Mouse (Mus musculus) lung, embryonic 14.5 days (tissue): ENCODE data around the gene Elp5. TPM values are rescaled to one million over a fixed set of nuclear protein-coding genes. Genes with fewer than 3 reads are reported as not detected.

Experiments used
- ATAC-seq: fragments of 200-750 bp; cut with Nextera tagmentation; 2 replicates; pipeline ENCODE4 v1.8.0; 2017; ENCODE audit warnings: mild to moderate bottlenecking, moderate TSS enrichment, moderate library complexity; ENCODE audit not compliant: insufficient read depth
- DNase-seq: peaks from one replicate; pipeline ENCODE4 v3.0.0-alpha.2; 2015
- H3K27ac ChIP-seq: fragments of 300-500 bp; sonication (generic); 2 replicates; pipeline ENCODE4 v1.5.1; 2014; ENCODE audit warnings: low read depth, mild to moderate bottlenecking, moderate library complexity
- H3K27me3 ChIP-seq: fragments of 300-500 bp; sonication (generic); 2 replicates; pipeline ENCODE4 v1.6.1; 2014; ENCODE audit warnings: low read length, control low read depth; ENCODE audit not compliant: insufficient read depth
- H3K36me3 ChIP-seq: fragments of 300-500 bp; sonication (generic); 2 replicates; pipeline ENCODE4 v1.6.1; 2014; ENCODE audit warnings: control low read depth; ENCODE audit not compliant: insufficient read depth
- H3K4me1 ChIP-seq: fragments of 300-500 bp; sonication (generic); 2 replicates; pipeline ENCODE4 v1.6.1; 2014; ENCODE audit warnings: antibody characterized with exemption, control low read depth; ENCODE audit not compliant: insufficient read depth
- H3K4me2 ChIP-seq: fragments of 300-500 bp; sonication (generic); 2 replicates; pipeline ENCODE4 v1.6.1; 2014; ENCODE audit warnings: mild to moderate bottlenecking
- H3K4me3 ChIP-seq: fragments of 300-500 bp; sonication (generic); 2 replicates; pipeline ENCODE4 v1.5.1; 2014; ENCODE audit warnings: low read depth, low read length
- H3K9ac ChIP-seq: fragments of 300-500 bp; sonication (generic); 2 replicates; pipeline ENCODE4 v1.6.1; 2014
- H3K9me3 ChIP-seq: fragments of 300-500 bp; sonication (generic); 2 replicates; pipeline ENCODE4 v1.6.1; 2016; ENCODE audit warnings: low read depth, low read length, control low read depth
- CTCF ChIP-seq: IDR thresholded peaks from 2 replicates; pipeline ENCODE4 v1.5.1; 2016; ENCODE audit warnings: antibody characterized with exemption, low read depth
- WGBS: fragments of 180-500 bp; shearing (Covaris S2); extraction: QIAGEN DNeasy Blood & Tissue Kit; methylation state at CpG from one replicate; pipeline ENCODE4 v1.1.7; 2014; 5-methylcytosine and 5-hydroxymethylcytosine counted together
- polyA plus RNA-seq: library from polyadenylated mRNA; unstranded; fragments of >200 nt; fragmentation: Nextera tagmentation; extraction: Ambion mirVana; gene quantifications from 2 replicates; pipeline ENCODE4 v1.2.1, GENCODE M21; 2014

Gene Elp5
- polyA plus RNA-seq, 1 experiment from 2014 or later = 113 TPM

DNA sequence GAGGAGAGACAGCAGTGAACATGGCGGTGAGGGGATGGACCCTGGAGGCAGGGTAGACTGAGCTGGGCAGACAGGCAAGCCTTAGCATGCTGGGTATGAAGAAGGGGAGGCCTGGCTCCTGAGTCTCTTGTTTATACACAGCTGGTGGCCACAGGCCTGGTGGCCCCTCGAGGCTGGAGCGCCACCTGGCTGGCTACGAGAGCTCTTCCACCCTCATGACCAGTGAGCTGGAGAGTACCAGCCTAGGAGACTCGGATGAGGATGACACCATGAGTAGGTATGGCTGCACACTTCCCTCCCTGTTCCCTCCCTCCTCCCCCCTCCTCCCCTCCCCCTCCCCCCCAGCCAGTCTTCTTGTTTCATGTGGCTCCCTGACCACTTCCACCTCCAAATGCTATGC lies 23.2 kb upstream of the Elp5 start:
- peak; percentile 54 for TF ChIP-seq CTCF
- no peak overlapping the region for H3K4me2 ChIP-seq
- DNase-seq (peak; percentile 34), ATAC-seq (no peak)
- peaks cover 14% of the 10 kb centered on the region for H3K4me1 ChIP-seq
- 60% methylated on average over 5 of the region's 5 CpGs for WGBS
- no peaks in the 10 kb centered on the region for H3K27me3 ChIP-seq
- H3K4me3 ChIP-seq = no peak overlapping the region
- no peak overlapping the region for H3K9ac ChIP-seq
- no peaks in the 10 kb centered on the region for H3K9me3 ChIP-seq
- H3K27ac ChIP-seq = no peak overlapping the region
- peaks cover 57% of the 10 kb centered on the region for H3K36me3 ChIP-seq

DNA sequence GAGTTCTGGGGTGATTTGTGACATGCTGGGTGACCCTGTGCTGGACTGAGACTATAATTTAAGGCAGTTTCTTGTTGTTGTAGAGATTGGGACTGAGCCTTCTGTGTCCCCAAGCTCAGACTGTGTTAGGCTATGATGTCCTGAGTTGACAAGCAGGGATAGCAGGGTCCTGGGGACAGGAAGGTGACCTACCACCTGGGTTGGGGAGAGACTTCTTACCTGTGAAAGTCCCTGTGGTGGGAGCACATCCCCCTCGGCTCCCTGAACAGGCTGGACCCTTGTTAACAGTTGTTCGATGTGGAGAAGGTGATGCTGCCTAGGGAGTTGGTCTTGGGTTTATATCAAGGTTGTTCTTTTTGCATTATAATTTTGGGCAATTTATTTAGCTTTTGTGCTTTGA lies 20.2 kb upstream of the Elp5 start:
- Histone ChIP-seq H3K27me3 (no peaks in the 10 kb centered on the region), H3K36me3 (peaks cover 52% of the 10 kb centered on the region), H3K4me2 (peak overlapping the region; percentile 76), H3K27ac (no peak overlapping the region), H3K9ac (peak overlapping the region; percentile 13; the same call in 1 of the 2 replicates), H3K4me3 (peak overlapping the region; percentile 67), H3K4me1 (peaks cover 17% of the 10 kb centered on the region), H3K9me3 (no peaks in the 10 kb centered on the region)
- no peak for TF ChIP-seq CTCF
- no peak for ATAC-seq
- DNase-seq = no peak
- 87% methylated on average over 2 of the region's 2 CpGs for WGBS

DNA sequence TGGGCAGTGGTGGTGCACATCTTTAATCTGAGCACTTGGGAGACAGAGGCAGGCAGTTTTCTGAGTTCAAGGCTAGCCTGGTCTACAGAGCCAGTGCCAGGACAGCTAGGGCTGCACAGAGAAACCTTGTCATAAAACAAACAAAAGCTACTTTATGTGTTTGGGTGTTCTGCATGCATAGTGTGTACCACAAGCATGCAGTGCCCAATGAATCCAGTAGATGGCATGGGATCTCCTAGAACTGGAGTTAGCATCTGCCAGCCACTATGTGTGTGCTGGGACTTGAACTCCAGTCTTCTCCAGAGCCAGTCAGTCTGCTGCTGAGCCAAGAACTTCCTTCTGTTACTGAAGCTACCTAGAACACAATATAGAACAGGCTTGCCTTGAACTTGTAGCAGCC lies 19.5 kb upstream of the Elp5 start:
- Histone ChIP-seq H3K27ac (no peak overlapping the region), H3K9me3 (no peaks in the 10 kb centered on the region), H3K4me1 (peaks cover 18% of the 10 kb centered on the region), H3K27me3 (no peaks in the 10 kb centered on the region), H3K36me3 (peaks cover 46% of the 10 kb centered on the region), H3K9ac (0 out of 2 replicates have a peak overlapping the region, but pooled peaks have one; percentile 67), H3K4me2 (peak overlapping the region; percentile 76), H3K4me3 (peak overlapping the region; percentile 67)
- peak; percentile 76 for DNase-seq
- peak; percentile 71 for TF ChIP-seq CTCF
- no peak for ATAC-seq

DNA sequence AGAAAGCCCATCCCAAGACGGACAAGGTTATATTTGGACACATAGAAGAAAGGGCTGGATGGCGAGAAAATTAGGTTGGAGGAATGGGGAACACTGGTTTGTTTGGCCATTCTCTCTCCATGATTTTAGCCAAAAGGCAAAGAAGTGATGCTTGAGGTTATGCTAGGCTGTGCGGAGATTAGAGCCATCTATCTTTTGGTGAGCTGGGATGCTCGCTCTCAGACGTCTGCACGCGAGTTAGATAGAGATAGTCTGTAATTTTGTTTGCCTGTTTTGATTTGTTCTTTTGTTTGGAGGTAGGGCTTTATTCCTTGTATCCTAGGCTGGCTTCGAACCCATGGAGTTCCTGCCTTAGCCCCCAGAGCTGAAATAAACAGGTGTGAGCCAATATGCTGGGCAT lies 18.8 kb upstream of the Elp5 start:
- 8% methylated on average over 8 of the region's 8 CpGs for WGBS
- H3K4me2 ChIP-seq = peak overlapping the region; percentile 76
- peaks cover 18% of the 10 kb centered on the region for H3K4me1 ChIP-seq
- peaks cover 39% of the 10 kb centered on the region for H3K36me3 ChIP-seq
- DNase-seq (no peak), ATAC-seq (no peak)
- peak overlapping the region; percentile 90 for H3K27ac ChIP-seq
- H3K27me3 ChIP-seq = no peaks in the 10 kb centered on the region
- H3K9me3 ChIP-seq = no peaks in the 10 kb centered on the region
- no peak for TF ChIP-seq CTCF
- peak overlapping the region; percentile 67 for H3K4me3 ChIP-seq
- peak overlapping the region; percentile 67 for H3K9ac ChIP-seq

DNA sequence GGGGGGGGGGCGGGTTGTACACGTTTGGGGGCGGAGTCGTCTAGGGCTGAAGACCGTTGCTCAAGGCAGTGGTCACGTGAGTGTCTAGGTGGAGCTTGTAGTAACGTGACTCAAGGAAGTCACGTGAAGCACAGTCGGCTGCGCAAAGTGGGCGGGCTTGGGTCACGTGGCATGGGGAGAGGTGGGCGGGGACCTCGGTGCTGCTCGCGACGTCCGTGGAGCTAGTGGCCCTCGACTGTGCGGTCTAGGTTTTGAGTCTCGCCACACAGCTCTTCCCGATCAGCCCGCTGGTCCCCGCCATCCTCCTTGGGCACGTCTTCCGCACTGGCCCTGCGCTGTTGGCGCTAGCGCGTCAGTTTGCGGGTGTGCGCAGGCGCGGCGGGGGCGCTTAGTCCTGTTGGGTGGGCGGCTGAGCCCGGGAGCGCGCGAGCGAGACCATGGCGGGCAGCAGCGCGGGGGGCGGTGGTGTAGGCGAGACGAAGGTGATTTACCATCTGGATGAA lies 18.1 kb upstream of the Elp5 start, which contains the start of gene Dvl2:
Gene Dvl2 (plus strand): TSS at position 200 of the 503 bp plus-strand sequence.
- Histone ChIP-seq H3K4me1 (peaks cover 18% of the 10 kb centered on the region), H3K4me3 (peak within 1 kb of the TSS; percentile 67), H3K36me3 (peaks cover 32% of the 10 kb centered on the region), H3K27ac (peak within 1 kb of the TSS; percentile 90), H3K4me2 (peak within 1 kb of the TSS; percentile 76), H3K9me3 (no peaks in the 10 kb centered on the region), H3K9ac (peak within 1 kb of the TSS; percentile 67), H3K27me3 (no peaks in the 10 kb centered on the region)
- ATAC-seq (peak; percentile 55), DNase-seq (peak; percentile 97)
- no peak for TF ChIP-seq CTCF
- WGBS = under 1% methylated on average over 48 of the region's 48 CpGs

DNA sequence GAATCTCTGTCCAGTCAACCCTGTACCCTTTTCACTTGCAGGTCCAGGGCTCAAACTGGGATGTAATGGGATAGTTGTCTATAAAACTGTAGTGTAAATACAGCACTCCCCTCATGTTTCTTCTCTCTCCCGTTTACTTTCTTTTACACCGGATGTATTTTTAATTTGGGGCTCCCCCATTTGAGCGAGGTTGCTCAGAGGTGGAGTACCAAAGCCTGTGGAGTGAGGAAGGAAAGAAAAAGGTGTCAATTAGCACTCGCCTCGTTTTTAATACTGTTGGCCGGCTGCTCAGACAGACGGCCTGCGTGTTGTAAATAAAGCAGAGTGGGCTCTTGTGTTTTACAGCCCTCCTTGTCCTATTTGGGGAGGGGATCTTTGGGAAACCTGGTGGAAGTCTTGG lies 17.3 kb upstream of the Elp5 start:
- ATAC-seq (no peak), DNase-seq (no peak)
- peak overlapping the region; percentile 37; the same call in 1 of the 2 replicates for H3K4me2 ChIP-seq
- TF ChIP-seq CTCF = no peak
- H3K4me1 ChIP-seq = peaks cover 18% of the 10 kb centered on the region
- no peaks in the 10 kb centered on the region for H3K9me3 ChIP-seq
- H3K36me3 ChIP-seq = peaks cover 27% of the 10 kb centered on the region
- H3K27ac ChIP-seq = peak overlapping the region; percentile 63; the same call in 1 of the 2 replicates
- no peak overlapping the region for H3K9ac ChIP-seq
- H3K4me3 ChIP-seq = peak overlapping the region; percentile 67; the same call in 1 of the 2 replicates
- H3K27me3 ChIP-seq = no peaks in the 10 kb centered on the region
- WGBS = 81% methylated on average over 8 of the region's 8 CpGs

DNA sequence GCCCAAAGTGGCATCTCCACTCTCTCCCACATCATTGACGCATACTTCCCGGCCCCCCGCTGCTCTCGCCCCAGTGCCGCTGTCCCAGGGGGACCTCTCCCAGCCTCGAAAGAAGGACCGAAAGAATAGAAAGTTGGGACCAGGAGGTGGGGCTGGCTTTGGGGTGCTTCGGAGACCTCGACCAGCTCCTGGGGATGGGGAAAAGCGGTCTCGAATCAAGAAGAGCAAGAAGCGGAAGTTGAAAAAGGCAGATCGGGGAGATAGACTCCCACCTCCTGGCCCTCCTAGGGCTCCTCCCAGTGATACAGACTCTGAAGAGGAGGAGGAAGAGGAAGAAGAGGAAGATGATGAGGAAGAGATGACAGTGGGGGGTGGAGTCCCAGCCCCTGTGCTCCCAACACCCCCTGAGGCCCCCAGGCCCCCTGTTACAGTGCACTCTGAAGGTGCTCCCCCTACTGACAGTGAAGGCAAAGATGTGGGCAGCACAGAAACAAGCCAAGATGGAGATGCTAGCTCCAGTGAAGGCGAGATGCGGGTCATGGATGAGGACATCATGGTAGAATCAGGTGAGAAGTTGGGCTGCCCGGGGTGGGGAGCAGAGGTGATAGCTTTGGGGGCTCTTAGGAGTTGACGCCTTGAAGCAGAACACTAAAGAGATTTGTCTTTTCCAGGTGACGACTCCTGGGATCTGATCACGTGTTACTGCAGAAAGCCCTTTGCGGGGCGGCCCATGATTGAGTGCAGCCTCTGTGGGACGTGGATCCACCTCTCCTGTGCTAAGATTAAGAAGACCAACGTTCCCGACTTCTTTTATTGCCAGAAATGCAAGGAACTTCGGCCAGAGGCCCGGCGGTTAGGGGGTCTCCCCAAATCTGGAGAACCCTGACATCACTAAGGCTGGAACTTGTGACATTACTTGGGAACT lies 16.5 kb upstream of the Elp5 start:
- ATAC-seq (no peak), DNase-seq (no peak)
- no peak overlapping the region for H3K9ac ChIP-seq
- H3K27ac ChIP-seq = no peak overlapping the region
- no peaks in the 10 kb centered on the region for H3K9me3 ChIP-seq
- H3K36me3 ChIP-seq = peaks cover 35% of the 10 kb centered on the region
- H3K4me3 ChIP-seq = no peak overlapping the region
- H3K27me3 ChIP-seq = no peaks in the 10 kb centered on the region
- H3K4me2 ChIP-seq = no peak overlapping the region
- TF ChIP-seq CTCF = peak; percentile 37
- H3K4me1 ChIP-seq = peaks cover 18% of the 10 kb centered on the region
- WGBS = 90% methylated on average over 27 of the region's 27 CpGs
